Mouse (Mus musculus) embryonic facial prominence, embryonic 12.5 days (tissue): ENCODE data around the gene Pja2. TPM values are rescaled to one million over a fixed set of nuclear protein-coding genes. Genes with fewer than 3 reads are reported as not detected.

Experiments used
- ATAC-seq: fragments of 200-750 bp; cut with Nextera tagmentation; 2 replicates; pipeline ENCODE4 v1.8.0; 2017; ENCODE audit not compliant: insufficient number of reproducible peaks, insufficient read depth, low FRiP score, low TSS enrichment
- H3K27ac ChIP-seq: fragments of 300-500 bp; sonication (generic); 2 replicates; pipeline ENCODE4 v1.5.1; 2016; ENCODE audit warnings: mild to moderate bottlenecking
- H3K27me3 ChIP-seq: fragments of 300-500 bp; sonication (generic); 2 replicates; pipeline ENCODE4 v1.6.1; 2016; ENCODE audit warnings: mild to moderate bottlenecking, moderate library complexity
- H3K36me3 ChIP-seq: fragments of 300-500 bp; sonication (generic); 2 replicates; pipeline ENCODE4 v1.6.1; 2016; ENCODE audit warnings: mild to moderate bottlenecking
- H3K4me1 ChIP-seq: fragments of 300-500 bp; sonication (generic); 2 replicates; pipeline ENCODE4 v1.6.1; 2016
- H3K4me2 ChIP-seq: fragments of 300-500 bp; sonication (generic); replicated peaks from 2 replicates; pipeline ENCODE4 v1.6.1; 2016; ENCODE audit warnings: mild to moderate bottlenecking, moderate library complexity
- H3K4me3 ChIP-seq: fragments of 300-500 bp; sonication (generic); 2 replicates; pipeline ENCODE4 v1.5.1; 2016; ENCODE audit warnings: mild to moderate bottlenecking
- H3K9ac ChIP-seq: fragments of 300-500 bp; sonication (generic); 2 replicates; pipeline ENCODE4 v1.6.1; 2016; ENCODE audit warnings: mild to moderate bottlenecking, moderate library complexity
- H3K9me3 ChIP-seq: fragments of 300-500 bp; sonication (generic); 2 replicates; pipeline ENCODE4 v1.6.1; 2016; ENCODE audit warnings: mild to moderate bottlenecking, moderate library complexity
- WGBS: fragments of 180-500 bp; shearing (Covaris S2); methylation state at CpG from one replicate; pipeline ENCODE4 v1.1.7; 2016; 5-methylcytosine and 5-hydroxymethylcytosine counted together
- microRNA-seq: library from miRNA; unstranded; fragments of <30 nt; microRNA quantifications from one replicate; pipeline ENCODE4, GENCODE M21; 2017
- polyA plus RNA-seq: library from polyadenylated mRNA; unstranded; fragments of >200 nt; fragmentation: Nextera tagmentation; extraction: Ambion mirVana; gene quantifications from 2 replicates; pipeline ENCODE4 v1.2.1, GENCODE M21; 2016

Pja2 gene
- polyA plus RNA-seq, 1 experiment from 2014 or later: 72.3 TPM

DNA sequence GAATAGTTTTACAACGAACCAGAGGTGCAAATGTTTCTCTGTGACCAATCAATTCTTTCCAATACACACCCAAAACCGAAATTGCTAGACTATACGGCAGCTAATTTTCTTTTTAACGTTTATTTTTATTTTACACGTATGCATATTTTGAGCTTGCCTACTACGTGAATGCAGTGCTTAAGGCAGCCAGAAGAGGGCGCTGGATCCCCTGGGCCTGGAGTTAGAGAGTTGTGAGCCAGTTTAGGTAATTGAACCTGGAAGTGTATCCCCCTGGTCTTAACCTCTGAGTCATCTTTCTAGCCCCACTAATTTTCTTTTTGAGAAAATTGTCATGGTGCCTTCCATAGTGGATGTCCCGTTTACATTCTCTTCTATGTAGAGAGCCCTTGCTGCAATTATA, 100.5 kb downstream of the Pja2 start:
- Histone ChIP-seq H3K4me3 (no peak overlapping the region), H3K27me3 (no peaks in the 10 kb centered on the region), H3K9ac (no peak overlapping the region), H3K4me2 (no peak overlapping the region), H3K27ac (no peak overlapping the region), H3K4me1 (no peaks in the 10 kb centered on the region), H3K9me3 (no peaks in the 10 kb centered on the region), H3K36me3 (no peaks in the 10 kb centered on the region)
- WGBS: 80% methylated on average over 8 of the region's 8 CpGs
- no peak for ATAC-seq

Small RNA genes lying within 50 kb of the gene (microRNA-seq; reads per million reads assigned to microRNA genes)
- not detected for gene Gm24194
